Mouse (Mus musculus) embryonic facial prominence, embryonic 14.5 days (tissue): ENCODE data around the gene Fam163b. TPM values are rescaled to one million over a fixed set of nuclear protein-coding genes. Genes with fewer than 3 reads are reported as not detected.

ENCODE experiments used
- ATAC-seq: fragments of 200-750 bp; cut with Nextera tagmentation; 2 replicates; pipeline ENCODE4 v1.8.0; 2017; ENCODE audit warnings: low read depth, moderate number of reproducible peaks, moderate TSS enrichment
- DNase-seq: peaks from one replicate; pipeline ENCODE4 v3.0.0-alpha.2; 2015; ENCODE audit warnings: low spot score
- H3K27ac ChIP-seq: fragments of 300-500 bp; sonication (generic); replicated peaks from 2 replicates; pipeline ENCODE4 v1.5.1; 2014; ENCODE audit warnings: low read depth, mild to moderate bottlenecking, low read length, moderate library complexity
- H3K27me3 ChIP-seq: fragments of 300-500 bp; sonication (generic); replicated peaks from 2 replicates; pipeline ENCODE4 v1.6.1; 2014; ENCODE audit warnings: low read length; ENCODE audit not compliant: control insufficient read depth, insufficient read depth
- H3K36me3 ChIP-seq: fragments of 300-500 bp; sonication (generic); 2 replicates; pipeline ENCODE4 v1.6.1; 2014; ENCODE audit warnings: low read length, mixed read lengths; ENCODE audit not compliant: control insufficient read depth, insufficient read depth
- H3K4me1 ChIP-seq: fragments of 300-500 bp; sonication (generic); 2 replicates; pipeline ENCODE4 v1.6.1; 2014; ENCODE audit warnings: antibody characterized with exemption, low read length; ENCODE audit not compliant: control insufficient read depth, insufficient read depth
- H3K4me2 ChIP-seq: fragments of 300-500 bp; sonication (generic); 2 replicates; pipeline ENCODE4 v1.6.1; 2014; ENCODE audit warnings: low read depth, mild to moderate bottlenecking, low read length, moderate library complexity, mixed read lengths
- H3K4me3 ChIP-seq: fragments of 300-500 bp; sonication (generic); 2 replicates; pipeline ENCODE4 v1.5.1; 2014; ENCODE audit warnings: low read depth, mild to moderate bottlenecking, low read length
- H3K9ac ChIP-seq: fragments of 300-500 bp; sonication (generic); 2 replicates; pipeline ENCODE4 v1.6.1; 2014; ENCODE audit warnings: low read depth, mild to moderate bottlenecking, low read length, moderate library complexity, mixed read lengths
- H3K9me3 ChIP-seq: fragments of 300-500 bp; sonication (generic); 2 replicates; pipeline ENCODE4 v1.6.1; 2016; ENCODE audit warnings: low read length; ENCODE audit not compliant: control insufficient read depth
- WGBS: fragments of 180-500 bp; shearing (Covaris S2); extraction: QIAGEN DNeasy Blood & Tissue Kit; methylation state at CpG from one replicate; pipeline ENCODE4 v1.1.7; 2014; 5-methylcytosine and 5-hydroxymethylcytosine counted together
- polyA plus RNA-seq: library from polyadenylated mRNA; unstranded; fragments of >200 nt; fragmentation: Nextera tagmentation; extraction: Ambion mirVana; gene quantifications from 2 replicates; pipeline ENCODE4 v1.2.1, GENCODE M21; 2014

Gene Fam163b
- polyA plus RNA-seq, 1 experiment from 2014 or later, result 0.31 TPM

GRCm38 (mm10) chr2:27088071-27088644, 54.1 kb downstream of the Fam163b start:
- Histone ChIP-seq H3K27me3 (no peaks in the 10 kb centered on the region), H3K36me3 (no peaks in the 10 kb centered on the region), H3K27ac (peak overlapping the region; percentile 33; the same call in 1 of the 2 replicates), H3K4me1 (peaks cover 14% of the 10 kb centered on the region), H3K4me3 (no peak overlapping the region), H3K9me3 (no peaks in the 10 kb centered on the region), H3K9ac (no peak overlapping the region), H3K4me2 (no peak overlapping the region)
- ATAC-seq, result no peak
- WGBS, result 68% methylated on average over 18 of the region's 18 CpGs
- peak; percentile 58 for DNase-seq

- 94% methylated on average over 5 of the region's 5 CpGs for WGBS
- no peak overlapping the region for H3K4me2 ChIP-seq
- H3K36me3 ChIP-seq, result no peaks in the 10 kb centered on the region
- DNase-seq (no peak), ATAC-seq (no peak)
- H3K4me3 ChIP-seq, result no peak overlapping the region
- no peak overlapping the region for H3K9ac ChIP-seq
- no peaks in the 10 kb centered on the region for H3K9me3 ChIP-seq
- peaks cover 14% of the 10 kb centered on the region for H3K4me1 ChIP-seq
- H3K27ac ChIP-seq, result no peak overlapping the region
- no peaks in the 10 kb centered on the region for H3K27me3 ChIP-seq
These were observed 54.7 kb downstream of the Fam163b start for GRCm38 (mm10) chr2:27087581-27087980.

- no peaks in the 10 kb centered on the region for H3K27me3 ChIP-seq
- ATAC-seq (no peak), DNase-seq (no peak)
- H3K4me1 ChIP-seq, result peaks cover 14% of the 10 kb centered on the region
- no peaks in the 10 kb centered on the region for H3K9me3 ChIP-seq
- H3K4me2 ChIP-seq, result no peak overlapping the region
- no peak overlapping the region for H3K27ac ChIP-seq
- no peaks in the 10 kb centered on the region for H3K36me3 ChIP-seq
- WGBS, result 81% methylated on average over 4 of the region's 4 CpGs
- no peak overlapping the region for H3K9ac ChIP-seq
- no peak overlapping the region for H3K4me3 ChIP-seq
These were observed 55.7 kb downstream of the Fam163b start for GRCm38 (mm10) chr2:27086483-27087010.

- Histone ChIP-seq H3K27ac (no peak overlapping the region), H3K4me2 (no peak overlapping the region), H3K4me1 (peaks cover 18% of the 10 kb centered on the region), H3K36me3 (no peaks in the 10 kb centered on the region), H3K9me3 (no peaks in the 10 kb centered on the region), H3K9ac (no peak overlapping the region), H3K4me3 (no peak overlapping the region), H3K27me3 (no peaks in the 10 kb centered on the region)
- WGBS, result 11% methylated on average over 2 of the region's 2 CpGs
- DNase-seq (peak; percentile 81), ATAC-seq (0 out of 2 replicates have a peak, but pooled peaks have one; percentile 28)
These were observed 56.5 kb downstream of the Fam163b start for GRCm38 (mm10) chr2:27085801-27086200.

GRCm38 (mm10) chr2:27084963-27085362, 57.3 kb downstream of the Fam163b start:
- H3K27ac ChIP-seq, result no peak overlapping the region
- H3K9ac ChIP-seq, result no peak overlapping the region
- H3K36me3 ChIP-seq, result no peaks in the 10 kb centered on the region
- H3K9me3 ChIP-seq, result no peaks in the 10 kb centered on the region
- no peaks in the 10 kb centered on the region for H3K27me3 ChIP-seq
- 0 out of 2 replicates have a peak, but pooled peaks have one; percentile 16 for ATAC-seq
- no peak overlapping the region for H3K4me2 ChIP-seq
- peak; percentile 50 for DNase-seq
- H3K4me3 ChIP-seq, result no peak overlapping the region
- H3K4me1 ChIP-seq, result peaks cover 20% of the 10 kb centered on the region
- 35% methylated on average over 8 of the region's 8 CpGs for WGBS

GRCm38 (mm10) chr2:27083761-27084475, 58.4 kb downstream of the Fam163b start:
- no peaks in the 10 kb centered on the region for H3K27me3 ChIP-seq
- peaks cover 31% of the 10 kb centered on the region for H3K4me1 ChIP-seq
- no peak overlapping the region for H3K4me3 ChIP-seq
- H3K9ac ChIP-seq, result no peak overlapping the region
- no peak overlapping the region for H3K27ac ChIP-seq
- ATAC-seq, result no peak
- no peak for DNase-seq
- no peaks in the 10 kb centered on the region for H3K9me3 ChIP-seq
- no peak overlapping the region for H3K4me2 ChIP-seq
- no peaks in the 10 kb centered on the region for H3K36me3 ChIP-seq
- WGBS, result 66% methylated on average over 12 of the region's 12 CpGs

GRCm38 (mm10) chr2:27079649-27080048, 62.6 kb downstream of the Fam163b start:
- 39% methylated on average over 2 of the region's 2 CpGs for WGBS
- Histone ChIP-seq H3K9me3 (no peaks in the 10 kb centered on the region), H3K4me1 (peaks cover 27% of the 10 kb centered on the region), H3K9ac (0 out of 2 replicates have a peak overlapping the region, but pooled peaks have one; percentile 2), H3K4me3 (no peak overlapping the region), H3K27ac (no peak overlapping the region), H3K27me3 (no peaks in the 10 kb centered on the region; the same call in 1 of the 2 replicates), H3K36me3 (no peaks in the 10 kb centered on the region), H3K4me2 (peak overlapping the region; percentile 16)
- DNase-seq, result peak; percentile 84
- peak; percentile 27 for ATAC-seq

GRCm38 (mm10) chr2:27079152-27079584, 63.1 kb downstream of the Fam163b start, which contains the start of gene Adamtsl2:
Adamtsl2 (plus strand) TSS chr2:27079379.
- peaks cover 27% of the 10 kb centered on the region for H3K4me1 ChIP-seq
- ATAC-seq (peak; percentile 87), DNase-seq (peak; percentile 90)
- peak within 1 kb of the TSS; percentile 16 for H3K4me2 ChIP-seq
- H3K9ac ChIP-seq, result 0 out of 2 replicates have a peak within 1 kb of the TSS, but pooled peaks have one; percentile 2
- H3K27ac ChIP-seq, result no peak within 1 kb of the TSS
- H3K9me3 ChIP-seq, result no peaks in the 10 kb centered on the region
- H3K4me3 ChIP-seq, result no peak within 1 kb of the TSS
- no peaks in the 10 kb centered on the region; the same call in 1 of the 2 replicates for H3K27me3 ChIP-seq
- 0% methylated on average over 10 of the region's 10 CpGs for WGBS
- H3K36me3 ChIP-seq, result no peaks in the 10 kb centered on the region
